Mouse (Mus musculus): Measurements from ENCODE around the gene Pnmal1. TPM values are rescaled to one million over a fixed set of nuclear protein-coding genes. Genes with fewer than 3 reads are reported as not detected.

Gene Pnmal1
- total RNA-seq, 2 experiments from 2014 or later, result not detected

GRCm38 (mm10) chr7:16923283-16924036 lies 36.0 kb upstream of the Pnmal1 start:
- no peak for ATAC-seq (ENCODE audit: poor library complexity, severe bottlenecking)

- ATAC-seq (ENCODE audit: poor library complexity, severe bottlenecking), result peak; percentile 91
These were observed 35.2 kb upstream of the Pnmal1 start, which contains the start of gene Calm3 for GRCm38 (mm10) chr7:16924037-16924834. Gene Calm3, minus strand, starts transcription at chr7:16924114.

DNA sequence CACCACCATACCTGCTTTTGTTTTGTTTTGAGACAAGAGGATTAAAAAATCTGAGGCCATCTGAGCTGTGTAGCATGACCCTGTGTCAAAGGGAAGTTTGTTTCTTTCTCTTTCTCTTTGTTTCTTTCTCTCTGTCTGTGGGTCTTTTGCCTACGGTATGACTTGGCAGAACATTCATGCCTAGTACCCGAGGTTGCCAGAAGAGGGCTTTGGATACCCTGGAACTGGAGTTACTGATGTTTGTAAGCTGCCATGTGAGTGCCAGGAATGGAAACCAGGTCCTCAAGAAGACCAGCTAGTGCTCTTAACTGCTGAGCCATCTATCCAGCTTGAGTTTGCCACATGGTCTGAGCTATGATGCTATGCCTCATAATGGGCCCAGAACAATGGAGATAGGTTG lies 31.1 kb upstream of the Pnmal1 start:
- ATAC-seq (ENCODE audit: poor library complexity, severe bottlenecking), result no peak

DNA sequence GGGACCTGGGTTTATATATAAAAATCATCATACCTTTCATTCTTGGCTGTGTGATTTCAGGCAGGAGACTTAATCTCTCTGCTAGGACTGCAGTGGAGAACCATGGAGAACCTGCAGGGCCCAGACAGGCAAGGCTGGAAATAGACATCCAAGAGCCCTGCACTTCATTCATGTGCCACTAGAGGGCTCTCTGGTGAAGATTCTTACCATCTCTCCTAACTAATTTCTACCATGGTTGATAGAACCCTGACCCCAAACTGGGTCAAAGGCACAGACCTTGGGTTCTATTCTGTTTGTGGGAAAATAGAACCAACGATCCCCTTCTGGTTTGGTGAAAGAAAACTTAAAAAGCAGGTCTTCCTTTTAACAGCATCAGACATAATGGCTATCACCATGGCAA lies 28.6 kb upstream of the Pnmal1 start:
- ATAC-seq (ENCODE audit: poor library complexity, severe bottlenecking), result peak; percentile 81

DNA sequence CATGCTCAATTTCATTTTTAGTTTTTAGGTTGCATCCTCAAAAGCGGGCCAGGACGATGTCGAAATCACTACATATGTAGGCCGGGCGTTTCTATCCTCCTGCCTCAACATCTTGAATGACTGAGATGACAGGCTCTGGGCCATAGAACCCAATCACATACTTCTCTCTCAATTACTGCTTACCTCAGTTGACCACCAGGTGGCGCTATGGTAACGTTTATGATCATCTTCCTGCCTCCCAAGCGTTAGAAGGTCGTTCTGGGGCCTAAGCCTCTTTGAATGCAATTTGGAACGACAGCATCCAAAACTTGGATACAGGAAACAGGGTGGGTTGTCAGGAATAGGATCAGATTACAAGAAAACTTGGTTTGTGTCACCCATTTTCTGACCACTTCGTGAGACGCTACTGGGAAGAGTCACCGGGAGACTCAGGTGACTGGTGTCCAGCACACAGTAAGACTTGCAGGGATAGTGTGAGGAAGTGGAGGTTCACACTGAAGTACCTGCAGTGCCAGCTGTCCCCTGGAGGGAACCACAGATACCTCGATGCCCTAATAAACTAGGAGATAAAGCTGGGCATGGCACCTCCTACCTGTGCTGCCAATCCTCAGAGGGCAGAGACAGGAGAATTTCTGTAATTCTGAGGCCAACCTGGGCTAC lies 27.4 kb upstream of the Pnmal1 start:
- ATAC-seq (ENCODE audit: poor library complexity, severe bottlenecking), result peak; percentile 88

DNA sequence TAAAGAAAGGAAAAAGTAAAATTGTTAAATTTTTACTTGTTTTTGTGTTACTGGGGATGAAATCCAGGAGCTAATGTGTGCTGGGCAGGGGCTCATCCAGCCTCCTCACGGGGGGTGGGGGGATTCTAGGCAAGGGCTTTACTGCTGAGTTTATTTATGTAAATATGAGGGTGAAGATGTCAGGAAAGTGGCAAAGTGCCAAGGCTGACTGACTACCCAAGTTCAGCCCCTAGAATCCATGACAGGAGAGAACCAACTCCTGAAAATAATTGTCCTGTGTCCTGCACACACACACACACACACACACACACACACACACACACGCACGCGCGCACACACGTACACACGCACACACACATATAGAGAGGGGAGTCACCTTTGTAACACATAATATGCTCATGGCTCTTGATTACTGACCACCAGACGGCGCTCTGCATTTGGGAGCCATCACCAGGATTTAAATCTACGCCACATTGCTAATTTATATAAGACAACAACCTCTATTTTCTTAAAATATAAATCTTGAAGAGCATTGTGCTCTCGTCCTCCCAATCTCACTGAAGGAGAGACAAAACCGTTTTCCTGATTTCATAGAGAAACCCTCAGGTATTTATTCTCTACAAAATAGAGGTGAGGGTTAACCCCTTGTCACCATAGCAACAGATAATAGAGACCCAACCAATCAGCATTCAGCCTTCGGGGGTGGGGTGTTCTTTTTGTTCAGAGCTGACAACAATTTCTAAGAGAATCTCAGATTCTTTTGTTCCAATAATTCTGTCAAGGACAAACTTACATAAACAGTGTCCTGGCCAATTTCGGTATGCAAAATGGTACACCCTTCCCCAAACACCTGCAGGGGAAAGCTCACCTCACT lies 26.5 kb upstream of the Pnmal1 start:
- ATAC-seq (ENCODE audit: poor library complexity, severe bottlenecking), result peak; percentile 47; the same call in 1 of the 2 replicates

GRCm38 (mm10) chr7:16937312-16937711 lies 22.2 kb upstream of the Pnmal1 start:
- ATAC-seq (ENCODE audit: poor library complexity, severe bottlenecking), result no peak

GRCm38 (mm10) chr7:16938117-16938791 lies 21.2 kb upstream of the Pnmal1 start:
- ATAC-seq (ENCODE audit: poor library complexity, severe bottlenecking), result no peak

GRCm38 (mm10) chr7:16940292-16940691 lies 19.2 kb upstream of the Pnmal1 start:
- no peak for ATAC-seq (ENCODE audit: poor library complexity, severe bottlenecking)

- ATAC-seq (ENCODE audit: poor library complexity, severe bottlenecking), result no peak
These were observed 16.6 kb upstream of the Pnmal1 start for GRCm38 (mm10) chr7:16942861-16943260.

DNA sequence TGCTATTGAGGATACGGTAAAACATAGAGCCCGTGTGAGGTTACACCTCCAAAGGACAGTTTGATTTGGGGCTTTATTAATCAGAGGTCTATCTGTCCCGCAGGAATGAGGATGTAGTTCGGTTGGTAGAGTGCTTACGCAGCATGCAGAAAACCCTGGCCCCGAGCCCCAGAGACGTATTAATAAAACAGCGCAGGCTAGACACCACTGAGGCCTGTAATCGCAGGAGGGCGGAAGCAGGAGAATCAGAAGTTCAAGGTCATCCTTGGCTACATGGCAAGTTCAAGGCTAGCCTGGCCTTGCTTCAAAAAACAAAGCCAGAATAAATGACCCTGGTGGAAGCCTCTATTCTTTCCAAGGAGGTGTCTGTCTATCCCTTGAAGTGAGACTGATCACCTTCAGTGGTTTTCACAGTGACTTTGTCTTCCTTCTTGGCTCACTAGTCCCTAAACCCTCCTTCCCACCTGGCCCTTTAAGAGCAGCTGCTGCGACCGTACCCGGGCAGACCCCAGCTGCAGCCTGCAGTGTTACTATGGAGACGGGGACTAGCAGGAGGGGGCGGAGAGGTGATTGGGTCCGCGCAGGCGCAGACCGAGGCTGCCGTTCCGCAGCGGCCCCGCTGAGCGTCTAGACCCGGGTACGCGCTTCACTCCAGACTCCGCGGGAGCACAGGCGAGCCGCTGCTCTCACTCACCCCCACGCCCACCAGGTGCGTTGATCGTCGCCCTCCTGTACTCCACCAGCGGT lies 15.2 kb upstream of the Pnmal1 start, which contains the start of gene Pnmal2:
Gene Pnmal2, plus strand, starts transcription at position 622 of the 747 bp plus-strand sequence.
- ATAC-seq (ENCODE audit: poor library complexity, severe bottlenecking), result peak; percentile 38

DNA sequence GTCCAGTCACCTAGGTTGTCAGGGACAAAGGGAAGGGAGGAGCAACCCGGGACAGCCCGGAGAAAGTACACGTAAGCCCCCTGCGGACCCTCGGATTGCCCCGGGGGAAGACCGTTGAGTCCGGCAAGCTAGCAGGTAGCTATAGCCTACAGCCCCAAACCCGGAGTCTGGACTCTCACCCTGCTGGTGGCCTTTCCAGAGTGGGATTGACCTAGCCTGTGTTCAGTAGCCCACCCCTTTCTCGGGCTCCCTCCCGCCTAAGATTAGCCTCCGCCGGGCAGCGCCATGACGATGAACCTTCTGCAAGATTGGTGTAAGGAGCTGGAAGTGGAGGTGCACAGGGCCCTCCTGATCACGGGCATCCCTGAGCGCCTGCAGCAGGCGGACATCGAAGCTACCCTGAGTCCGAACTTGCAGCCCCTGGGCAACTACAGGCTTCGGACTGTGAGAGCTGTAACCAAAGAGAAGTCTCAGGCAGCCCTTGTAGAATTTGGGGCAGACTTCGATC lies 14.6 kb upstream of the Pnmal1 start:
- no peak for ATAC-seq (ENCODE audit: poor library complexity, severe bottlenecking)

- ATAC-seq (ENCODE audit: poor library complexity, severe bottlenecking), result no peak
These were observed 14.1 kb upstream of the Pnmal1 start for GRCm38 (mm10) chr7:16945419-16945818.

GRCm38 (mm10) chr7:16946441-16947348 lies 12.8 kb upstream of the Pnmal1 start:
- no peak for ATAC-seq (ENCODE audit: poor library complexity, severe bottlenecking)

DNA sequence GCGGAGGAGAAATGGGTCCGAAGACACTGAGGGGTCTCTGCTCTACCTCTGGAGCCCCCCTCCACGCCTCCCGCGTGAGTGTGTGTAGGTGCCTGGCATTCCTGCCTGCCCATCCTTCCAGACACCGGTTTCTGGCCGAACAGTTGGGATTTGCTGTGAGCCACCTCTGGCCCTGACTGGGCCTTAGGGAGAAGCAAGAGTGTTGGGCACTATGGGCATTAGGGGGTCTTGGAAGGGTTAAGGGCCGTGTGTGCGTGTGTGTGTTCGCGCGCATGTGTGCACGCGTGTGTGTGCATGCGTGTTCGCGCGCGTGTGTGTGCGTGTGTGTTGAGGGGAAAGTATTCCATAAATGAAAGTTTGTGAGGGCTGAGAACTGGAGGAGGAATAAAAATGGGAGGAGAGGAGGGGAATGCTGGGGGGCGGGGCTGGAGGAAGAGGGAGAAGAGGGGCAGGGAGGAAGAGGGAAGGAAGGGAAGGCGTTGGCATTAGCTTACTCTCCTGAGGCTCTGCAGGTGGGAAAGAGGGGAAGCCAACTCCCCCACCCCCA lies 12.1 kb upstream of the Pnmal1 start:
- ATAC-seq (ENCODE audit: poor library complexity, severe bottlenecking), result no peak

DNA sequence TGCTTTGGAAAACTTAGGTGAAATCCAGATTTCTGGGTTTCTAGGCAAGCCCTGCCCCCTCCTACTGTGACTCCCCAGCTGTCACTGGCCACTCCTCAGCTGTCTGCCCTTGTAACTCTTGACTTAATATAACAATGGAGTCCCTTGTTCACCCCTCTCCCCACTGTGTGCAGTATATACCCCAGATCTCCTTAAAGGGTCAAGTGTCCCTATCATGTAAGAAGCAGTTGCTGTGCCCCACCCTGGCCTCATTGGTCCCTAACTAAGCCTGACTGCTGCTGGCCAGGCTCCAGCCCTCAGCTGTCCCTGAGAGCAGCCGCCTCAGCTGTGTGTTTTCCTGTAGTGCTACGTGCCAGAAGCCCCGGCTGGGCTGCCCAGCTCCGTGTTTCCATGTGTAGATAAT lies 11.5 kb upstream of the Pnmal1 start:
- no peak for ATAC-seq (ENCODE audit: poor library complexity, severe bottlenecking)

DNA sequence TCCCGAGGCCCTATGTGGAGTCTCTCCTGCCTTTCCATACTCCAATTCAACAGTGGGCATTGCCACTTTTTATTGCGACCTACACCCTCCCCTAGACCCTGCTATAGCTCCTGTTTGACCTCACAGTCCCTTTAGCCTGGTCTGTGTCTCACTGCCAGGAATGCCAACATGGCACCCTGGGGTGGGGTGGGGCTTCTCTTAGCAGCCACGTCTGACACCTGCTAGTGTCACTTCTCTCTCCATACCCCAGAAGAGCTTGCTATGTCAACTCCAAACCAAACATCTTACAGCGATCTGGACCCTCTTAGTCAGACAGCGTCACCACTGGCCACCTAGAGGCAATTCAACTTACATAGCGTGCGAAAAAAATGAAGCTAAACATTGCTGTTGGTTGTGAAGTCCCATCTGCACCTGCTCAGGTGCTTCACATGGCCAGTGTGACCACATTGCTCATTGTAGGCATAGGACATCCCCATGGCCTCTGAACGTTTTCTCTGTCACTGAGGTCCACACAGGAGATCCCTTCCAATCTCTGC lies 10.5 kb upstream of the Pnmal1 start:
- no peak for ATAC-seq (ENCODE audit: poor library complexity, severe bottlenecking)
